Mouse (Mus musculus): ENCODE results near the gene S100a4. TPM values are rescaled to one million over a fixed set of nuclear protein-coding genes. Genes with fewer than 3 reads are reported as not detected.

The S100a4 gene
- polyA plus RNA-seq (2017; shearing (Covaris generic)) = 209 TPM

GRCm38 (mm10) chr3:90603623-90604022 lies at the start of gene S100a4:
TSS of gene S100a4 (plus strand) at chr3:90603771.

GRCm38 (mm10) chr3:90560008-90560628 lies 43.5 kb upstream of the S100a4 start, which contains the start of gene S100a3:
TSS of gene S100a3 (plus strand) at chr3:90560578.

GRCm38 (mm10) chr3:90589947-90590346 lies 13.6 kb upstream of the S100a4 start, which contains the start of gene S100a2:
TSS of gene S100a2 (plus strand) at chr3:90590247.

DNA sequence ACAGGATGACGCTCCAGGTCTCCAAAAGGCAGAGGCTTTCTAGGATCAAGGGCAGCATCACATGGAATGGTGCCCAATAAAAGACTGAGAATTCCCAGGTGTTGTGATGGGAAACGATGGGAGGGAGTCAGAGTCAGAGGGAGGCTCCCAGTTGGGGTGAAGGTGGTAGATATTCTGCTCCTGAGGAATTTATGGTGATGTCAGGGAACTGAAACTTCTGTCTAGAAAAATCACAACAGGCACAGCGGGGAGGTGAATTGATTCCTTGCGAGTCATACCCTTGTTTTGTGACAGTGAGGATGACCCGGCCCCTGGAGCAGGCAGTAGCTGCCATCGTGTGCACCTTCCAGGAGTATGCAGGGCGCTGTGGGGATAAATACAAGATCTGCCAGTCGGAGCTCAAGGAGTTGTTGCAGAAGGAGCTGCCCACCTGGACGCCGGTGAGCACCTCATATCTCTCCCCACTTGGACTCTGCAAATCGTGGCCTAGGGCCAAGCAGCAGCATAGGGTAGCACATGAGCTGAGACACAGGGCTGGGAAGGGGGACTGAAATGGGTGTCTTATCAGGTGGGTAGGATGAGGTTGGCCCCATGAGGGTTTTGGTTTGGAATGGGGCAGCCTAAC lies 2.0 kb upstream of the S100a4 start, which contains the start of gene Gm42674:
TSS of gene Gm42674 (plus strand) at position 419 of the 625 bp plus-strand sequence.

DNA sequence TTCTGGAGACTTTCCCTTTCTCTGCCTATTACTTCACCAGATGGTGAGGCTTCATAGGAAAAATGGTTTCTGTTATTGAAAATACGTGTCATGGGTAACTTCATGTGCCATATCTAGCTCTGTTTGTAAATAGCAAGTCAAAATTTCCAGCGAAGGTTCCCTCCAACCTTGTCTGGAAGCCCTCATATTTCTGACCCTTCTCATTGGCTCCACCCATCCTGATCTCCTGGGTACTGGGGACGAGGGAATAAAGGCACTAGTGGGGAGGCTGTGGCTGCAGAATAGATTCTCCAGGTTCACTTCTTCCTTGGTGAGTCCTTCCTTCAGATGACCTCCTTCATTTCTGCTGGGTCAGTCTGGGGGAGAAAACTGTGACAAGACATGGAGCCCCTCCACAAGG lies 4.7 kb downstream of the S100a4 start, which contains the start of gene S100a5:
TSS of gene S100a5 (plus strand) at position 301 of the 400 bp plus-strand sequence.

DNA sequence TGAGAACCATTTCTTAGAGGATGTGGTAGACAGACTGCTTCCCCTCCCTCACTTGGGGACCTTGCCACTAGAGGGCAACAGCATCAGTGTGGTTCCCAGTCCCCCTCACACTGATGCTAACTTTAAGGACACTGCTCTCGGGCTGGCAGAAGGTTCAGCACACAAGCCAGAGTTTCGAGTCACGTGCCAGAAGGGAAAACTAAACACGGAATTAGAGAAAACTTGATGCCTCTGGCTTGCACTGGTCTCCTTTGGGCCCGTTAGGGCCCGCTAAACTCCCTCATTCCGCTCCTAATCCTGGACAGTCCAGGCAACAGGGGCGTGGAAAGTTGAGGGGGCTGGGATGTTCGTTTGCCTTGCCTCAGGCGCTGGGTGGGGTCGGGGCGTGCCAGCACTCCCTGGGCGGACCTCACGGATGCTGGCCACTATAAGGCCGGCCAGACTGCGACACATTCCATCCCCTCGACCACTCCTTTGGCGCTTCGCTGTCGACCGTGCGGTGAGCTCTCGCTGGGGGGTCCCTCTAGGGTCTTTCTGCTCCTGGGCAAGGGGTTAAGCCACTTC lies 9.2 kb downstream of the S100a4 start, which contains the start of gene S100a6:
TSS of gene S100a6 (plus strand) at position 155 of the 564 bp plus-strand sequence.

DNA sequence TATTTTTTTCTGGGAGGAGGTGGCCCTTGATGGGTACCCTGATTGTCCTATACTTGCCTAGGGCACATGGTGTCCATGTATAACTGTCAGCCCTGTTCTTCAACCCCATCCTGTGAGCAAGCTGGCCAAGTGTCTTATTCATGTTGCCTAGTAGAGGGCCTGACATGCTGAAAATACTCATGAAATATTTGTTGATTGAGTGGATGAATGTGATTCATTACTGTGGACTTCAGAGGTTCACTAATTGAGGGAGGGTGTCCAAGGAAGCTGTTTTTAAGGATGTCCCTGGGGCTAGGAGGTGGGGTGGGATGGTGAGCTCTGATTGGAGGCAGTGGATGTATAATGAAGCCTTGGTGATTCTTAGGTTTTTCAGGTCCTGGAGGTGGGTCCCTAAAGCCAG lies 50.1 kb downstream of the S100a4 start, which contains the start of gene S100a7a:
TSS of gene S100a7a (plus strand) at position 301 of the 400 bp plus-strand sequence.

Other genes starting within 250 kb of the S100a4 start
- gene Slc27a3, start 213.8 kb upstream of the S100a4 start, polyA plus RNA-seq (2017; shearing (Covaris generic)) = 0.24 TPM
- 43.9 TPM for gene Ints3, start 170.1 kb upstream of the S100a4 start, polyA plus RNA-seq (2017; shearing (Covaris generic))
- not detected for gene Npr1, start 137.9 kb upstream of the S100a4 start, polyA plus RNA-seq (2017; shearing (Covaris generic))
- gene Ilf2, start 127.6 kb upstream of the S100a4 start, polyA plus RNA-seq (2017; shearing (Covaris generic)) = 116 TPM
- gene Snapin, start 112.7 kb upstream of the S100a4 start, polyA plus RNA-seq (2017; shearing (Covaris generic)) = 132 TPM
- 218 TPM for gene Chtop, start 94.3 kb upstream of the S100a4 start, polyA plus RNA-seq (2017; shearing (Covaris generic))
- 4.7 TPM for gene S100a1, start 89.4 kb upstream of the S100a4 start, polyA plus RNA-seq (2017; shearing (Covaris generic))
- gene S100a13, start 89.3 kb upstream of the S100a4 start, polyA plus RNA-seq (2017; shearing (Covaris generic)) = 157 TPM
- not detected for gene S100a14, start 76.9 kb upstream of the S100a4 start, polyA plus RNA-seq (2017; shearing (Covaris generic))
- 0.43 TPM for gene S100a16, start 66.5 kb upstream of the S100a4 start, polyA plus RNA-seq (2017; shearing (Covaris generic))
- 2.4 TPM for gene S100a3, start 43.2 kb upstream of the S100a4 start, polyA plus RNA-seq (2017; shearing (Covaris generic))
- gene S100a2, start 13.5 kb upstream of the S100a4 start, polyA plus RNA-seq (2017; shearing (Covaris generic)) = 1.1 TPM
- gene Gm42674, start 1.9 kb upstream of the S100a4 start, polyA plus RNA-seq (2017; shearing (Covaris generic)) = not detected
- not detected for gene S100a5, start 4.8 kb downstream of the S100a4 start, polyA plus RNA-seq (2017; shearing (Covaris generic))
- 374 TPM for gene S100a6, start 9.1 kb downstream of the S100a4 start, polyA plus RNA-seq (2017; shearing (Covaris generic))
- not detected for gene S100a7a, start 50.2 kb downstream of the S100a4 start, polyA plus RNA-seq (2017; shearing (Covaris generic))
- gene S100a8, start 65.2 kb downstream of the S100a4 start, polyA plus RNA-seq (2017; shearing (Covaris generic)) = not detected
- gene S100a9, start 92.0 kb downstream of the S100a4 start, polyA plus RNA-seq (2017; shearing (Covaris generic)) = not detected
- gene Pglyrp4, start 123.1 kb downstream of the S100a4 start, polyA plus RNA-seq (2017; shearing (Covaris generic)) = not detected
- gene Gm5849, start 174.1 kb downstream of the S100a4 start, polyA plus RNA-seq (2017; shearing (Covaris generic)) = not detected

Measured in inflammation-experienced regulatory T-cells, adult 16 weeks (primary cell).